Mouse (Mus musculus) fibroblast of lung, adult 2 months (primary cell): ENCODE data around the gene Hagh.

ENCODE experiments used
- DNase-seq: peaks from one replicate; pipeline ENCODE4 v3.0.0-alpha.2; 2011; ENCODE audit warnings: low read depth

The Hagh gene

DNA sequence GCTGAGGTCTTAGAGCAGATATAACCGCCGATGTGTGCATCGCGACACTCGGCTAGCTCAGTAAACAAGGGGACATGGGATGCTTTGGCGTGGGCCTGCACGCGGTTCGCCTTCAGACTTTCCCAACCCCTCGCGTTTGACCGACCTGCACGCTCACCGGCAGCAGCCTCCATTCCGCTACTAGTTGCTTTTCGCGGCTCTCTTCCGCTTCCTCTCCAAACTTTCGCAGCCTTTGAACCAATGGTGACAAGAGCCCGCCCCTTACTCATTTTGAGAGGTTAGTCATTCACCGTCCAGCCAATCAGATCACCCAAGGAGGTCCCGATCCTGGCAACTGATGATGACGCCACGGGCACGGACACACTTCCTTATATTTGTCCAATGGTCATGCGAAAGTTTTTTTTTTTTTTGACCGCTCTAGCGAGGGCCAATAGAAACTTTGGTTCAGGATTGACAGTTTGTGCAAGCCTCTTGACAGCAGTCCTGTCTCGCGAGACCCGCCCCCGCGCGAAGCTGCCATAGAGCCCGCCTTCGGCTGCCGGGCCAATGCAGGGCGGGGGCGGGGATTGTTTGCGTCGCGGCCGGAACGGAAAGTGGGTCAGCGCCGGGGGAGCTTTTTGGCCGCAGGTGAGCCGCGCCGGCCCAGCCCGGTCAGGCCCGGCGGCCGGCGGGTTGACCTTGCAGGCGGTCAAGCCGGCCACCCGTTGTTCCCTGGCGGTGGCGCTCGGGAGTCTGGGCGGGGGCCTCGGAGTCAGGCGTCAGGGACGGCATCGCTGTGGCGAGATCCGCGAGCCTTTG, 46.4 kb downstream of the Hagh start, which contains the start of the genes Nubp2 and Spsb3:
Nubp2 (minus strand) TSS at position 216 of the 798 bp plus-strand sequence.
Spsb3 (plus strand) TSS at position 510 of the 798 bp plus-strand sequence.
- peak; percentile 99 for DNase-seq

DNA sequence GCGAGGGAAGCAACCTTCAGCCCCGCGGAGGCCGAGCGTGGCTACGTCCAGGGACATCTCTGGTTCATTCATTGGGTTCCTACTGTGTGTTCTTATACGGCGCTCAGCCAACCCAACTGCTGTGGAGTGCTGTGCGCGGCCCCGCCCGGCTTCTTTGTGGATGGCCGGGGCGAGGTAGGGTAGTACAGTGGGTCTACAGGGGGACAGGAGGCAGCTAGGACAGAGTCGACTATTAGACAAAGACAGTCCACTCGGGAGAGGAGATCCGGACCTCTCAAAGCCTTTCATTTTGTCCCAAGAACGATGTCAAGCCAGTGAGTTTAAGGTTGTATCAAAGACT, 47.0 kb downstream of the Hagh start:
- no peak for DNase-seq

DNA sequence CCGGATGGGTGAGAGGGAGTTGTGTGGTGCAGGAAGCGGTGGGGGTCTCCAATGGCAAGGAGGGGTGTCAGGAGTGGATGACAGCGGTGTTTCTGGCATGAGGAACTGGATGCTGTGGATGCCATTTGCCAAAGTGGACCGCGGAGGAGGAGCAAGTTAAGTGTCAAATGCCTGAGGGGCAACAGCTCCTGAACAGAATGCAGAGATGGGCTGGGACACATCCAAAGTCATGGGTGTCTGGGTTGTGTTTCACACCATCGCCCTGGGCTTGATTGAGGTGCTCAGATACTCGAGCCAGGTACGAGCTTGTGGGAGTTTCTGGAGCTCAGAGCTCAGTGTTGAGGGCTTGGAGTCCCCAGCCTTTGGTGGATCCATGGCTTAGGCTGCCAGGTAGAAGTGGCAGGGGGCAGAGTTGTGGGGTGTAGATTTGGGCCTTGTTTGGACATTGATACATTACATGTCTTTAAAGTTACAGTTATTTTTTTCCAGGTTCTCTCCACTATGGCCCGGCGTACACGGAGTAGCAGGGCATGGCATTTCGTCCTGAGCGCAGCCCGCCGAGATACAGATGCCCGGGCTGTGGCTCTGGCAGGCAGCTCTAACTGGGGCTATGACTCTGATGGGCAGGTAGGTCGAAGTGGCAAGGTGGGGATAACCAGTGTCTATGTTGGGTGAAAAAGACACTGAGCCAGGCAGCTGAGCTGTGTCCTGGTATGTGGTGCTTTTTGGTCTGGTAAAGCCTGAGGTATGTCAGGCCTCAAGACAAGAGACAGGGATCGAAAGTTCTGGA, 47.5 kb downstream of the Hagh start:
- DNase-seq = no peak

DNA sequence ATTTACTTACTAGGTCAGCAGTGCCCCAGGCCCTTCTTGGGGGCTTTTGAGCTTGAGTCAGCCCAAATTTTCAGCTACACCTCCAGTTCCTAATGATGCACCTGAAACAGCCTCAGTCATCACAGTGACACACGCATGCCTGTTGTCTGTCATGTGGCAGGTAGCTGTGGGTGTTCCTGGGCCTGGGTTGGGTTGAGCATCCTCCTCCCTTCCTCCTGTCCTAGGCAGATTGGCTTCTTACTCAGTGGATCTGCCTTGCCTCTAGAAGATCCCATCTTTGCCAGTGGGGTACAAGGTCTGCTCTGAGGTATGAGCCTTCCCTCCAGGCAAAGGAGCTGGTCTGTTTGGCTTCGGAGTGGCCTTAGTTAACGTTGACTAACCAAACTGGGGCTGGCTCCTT, 48.9 kb downstream of the Hagh start:
- DNase-seq = no peak

DNA sequence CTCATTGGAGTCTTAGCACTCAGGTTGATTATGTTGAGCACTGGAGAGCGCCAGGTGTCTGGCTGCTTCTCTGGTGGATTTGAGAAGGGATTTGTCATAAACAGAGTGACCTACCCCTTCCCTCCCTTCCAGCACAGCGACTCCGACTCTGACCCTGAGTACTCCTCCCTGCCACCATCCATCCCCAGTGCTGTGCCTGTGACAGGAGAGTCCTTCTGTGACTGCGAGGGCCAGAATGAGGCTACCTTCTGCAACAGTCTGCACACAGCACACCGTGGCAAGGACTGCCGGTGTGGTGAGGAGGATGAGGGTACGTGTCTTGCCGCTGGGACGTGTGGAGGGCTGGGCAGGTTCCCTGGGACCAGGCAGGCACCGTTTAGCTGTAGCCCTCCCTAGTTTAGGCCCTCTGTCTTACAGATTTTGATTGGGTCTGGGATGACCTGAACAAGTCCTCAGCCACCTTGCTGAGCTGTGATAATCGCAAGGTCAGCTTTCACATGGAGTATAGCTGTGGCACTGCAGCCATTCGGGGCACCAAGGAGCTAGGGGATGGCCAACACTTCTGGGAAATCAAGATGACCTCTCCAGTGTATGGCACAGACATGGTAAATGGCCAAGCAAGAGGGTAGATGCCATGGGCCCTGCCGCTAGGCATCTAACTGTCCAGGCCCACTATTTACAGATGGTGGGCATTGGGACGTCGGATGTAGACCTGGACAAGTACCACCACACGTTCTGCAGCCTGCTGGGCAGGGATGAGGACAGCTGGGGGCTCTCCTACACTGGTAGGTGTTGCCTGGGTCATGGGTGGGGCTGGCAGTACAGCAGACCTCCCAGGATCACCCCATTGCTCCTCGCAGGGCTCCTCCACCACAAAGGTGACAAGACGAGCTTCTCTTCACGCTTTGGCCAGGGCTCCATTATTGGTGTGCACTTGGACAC, 50.5 kb downstream of the Hagh start:
- no peak for DNase-seq

DNA sequence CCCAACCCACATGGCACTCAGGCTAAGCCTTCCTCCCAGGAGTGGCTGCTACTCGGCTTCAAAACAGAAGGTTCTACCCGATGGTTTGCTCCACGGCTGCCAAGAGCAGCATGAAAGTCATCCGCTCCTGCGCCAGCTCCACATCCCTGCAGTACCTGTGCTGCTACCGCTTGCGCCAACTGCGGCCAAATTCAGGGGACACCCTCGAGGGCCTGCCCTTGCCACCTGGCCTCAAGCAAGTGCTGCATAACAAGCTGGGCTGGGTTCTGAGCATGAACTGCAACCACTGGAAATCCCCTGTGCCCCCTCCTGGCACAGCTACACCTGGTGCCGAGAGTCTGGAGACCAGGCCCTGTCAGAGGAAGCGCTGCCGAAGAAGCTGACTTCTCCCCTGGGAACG, 51.4 kb downstream of the Hagh start:
- no peak for DNase-seq

DNA sequence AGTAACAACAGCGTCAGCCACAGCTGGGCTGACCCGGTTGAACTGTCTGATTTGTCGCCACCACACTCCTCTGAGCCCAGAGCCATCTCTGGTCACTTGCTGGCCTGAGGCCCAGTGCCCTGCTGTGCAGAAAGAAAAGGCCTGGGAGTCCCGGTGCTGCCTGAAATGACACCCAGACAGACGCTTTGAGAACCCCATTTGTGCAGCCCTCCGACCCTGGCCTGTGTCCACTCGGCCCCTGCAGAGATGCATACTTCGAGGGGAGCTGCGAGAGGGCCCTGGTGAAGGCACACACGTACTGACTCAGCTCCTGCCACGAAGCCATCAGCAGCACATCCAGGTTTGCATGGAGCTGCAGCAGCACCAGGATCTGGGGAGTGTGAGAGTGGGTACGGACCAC, 52.8 kb downstream of the Hagh start:
- no peak for DNase-seq

DNA sequence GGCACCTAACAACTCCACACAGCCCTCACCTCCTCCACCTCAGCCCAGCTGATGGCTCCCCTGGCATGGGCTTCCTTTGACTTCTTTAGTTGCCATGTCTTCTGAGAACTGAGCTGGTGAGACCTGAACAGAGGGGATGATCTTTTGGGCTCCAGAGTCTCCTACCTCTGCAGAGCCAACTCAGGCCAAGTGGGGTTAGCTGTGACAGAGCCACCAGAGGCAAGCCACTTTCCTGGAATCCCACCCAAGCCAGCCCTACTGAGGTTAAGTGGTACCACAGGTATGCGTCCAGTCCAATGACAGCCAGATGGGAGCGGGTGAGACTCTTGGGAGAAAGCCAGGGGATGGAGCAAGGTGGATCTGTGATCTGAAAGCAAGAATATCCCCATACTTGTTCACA, 53.3 kb downstream of the Hagh start:
- DNase-seq = no peak

DNA sequence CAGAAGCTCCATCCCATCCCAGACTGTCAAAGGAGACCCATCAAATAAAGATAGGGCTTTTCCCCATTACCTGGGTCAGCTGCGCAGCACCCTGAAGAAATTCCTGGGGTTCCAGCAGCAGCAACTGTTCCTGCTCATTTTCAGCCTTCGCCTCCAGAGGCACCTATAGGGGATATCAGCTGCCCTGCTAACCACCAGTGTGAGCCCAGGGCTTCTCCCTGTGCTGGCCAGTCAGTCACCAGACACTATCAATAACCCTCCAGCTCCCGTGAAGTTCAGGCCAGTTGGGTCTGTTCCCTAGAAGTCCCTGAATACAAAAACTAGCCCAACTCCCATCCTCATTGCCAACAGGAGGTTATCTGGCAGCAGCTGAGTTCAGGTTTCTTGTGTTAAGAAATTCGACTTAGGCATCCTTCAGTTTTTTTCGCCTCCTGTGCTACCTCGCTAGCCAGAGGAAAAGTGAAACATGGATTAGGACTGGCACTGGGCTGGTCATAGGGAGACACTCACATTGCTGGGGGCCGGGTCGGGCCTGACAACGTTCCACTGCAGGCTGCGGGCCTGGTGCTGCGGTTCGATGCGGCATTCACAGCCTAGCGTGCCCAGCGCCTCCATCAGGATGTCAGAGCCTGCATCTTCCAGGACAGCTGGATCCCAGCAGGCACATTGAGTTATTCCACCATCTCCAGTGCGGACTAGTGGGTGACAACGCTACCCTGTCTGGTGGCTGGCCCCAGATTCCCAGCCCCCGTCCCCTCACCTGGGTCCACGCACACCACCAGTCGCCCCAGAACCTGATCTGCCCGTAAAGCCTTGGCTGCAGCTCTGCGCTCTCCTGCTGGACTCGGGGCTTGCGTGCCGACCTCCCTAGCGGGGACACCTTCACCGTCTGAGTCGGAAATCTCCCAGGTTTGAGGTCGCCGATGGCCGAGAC, 54.4 kb downstream of the Hagh start:
- DNase-seq = no peak

DNA sequence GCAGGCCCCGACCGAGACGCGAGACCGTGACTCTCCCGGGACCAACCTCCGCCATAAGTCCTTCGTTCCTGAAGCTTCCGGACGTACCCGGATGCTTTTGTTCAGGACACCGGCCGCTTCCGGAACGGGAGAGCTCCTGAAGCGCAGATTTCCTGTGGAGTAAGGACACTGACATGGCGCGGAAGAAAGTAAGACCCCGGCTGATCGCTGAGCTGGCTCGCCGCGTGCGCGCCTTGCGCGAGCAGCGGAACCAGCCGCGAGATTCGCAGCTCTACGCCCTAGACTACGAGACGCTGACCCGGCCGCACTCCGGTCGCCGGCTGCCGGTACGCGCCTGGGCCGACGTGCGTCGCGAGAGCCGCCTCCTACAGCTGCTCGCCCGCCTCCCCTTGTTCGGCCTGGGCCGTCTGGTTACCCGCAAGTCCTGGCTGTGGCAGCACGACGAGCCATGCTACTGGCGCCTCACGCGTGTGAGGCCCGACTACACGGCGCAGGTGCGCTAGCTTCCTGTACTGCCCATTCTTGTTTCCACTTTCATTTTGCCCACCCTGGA, 55.1 kb downstream of the Hagh start, which contains the start of the genes Eme2 and Mrps34:
Eme2 (minus strand) TSS at position 93 of the 553 bp plus-strand sequence.
Mrps34 (plus strand) TSS at position 122 of the 553 bp plus-strand sequence.
- peak; percentile 60 for DNase-seq

DNA sequence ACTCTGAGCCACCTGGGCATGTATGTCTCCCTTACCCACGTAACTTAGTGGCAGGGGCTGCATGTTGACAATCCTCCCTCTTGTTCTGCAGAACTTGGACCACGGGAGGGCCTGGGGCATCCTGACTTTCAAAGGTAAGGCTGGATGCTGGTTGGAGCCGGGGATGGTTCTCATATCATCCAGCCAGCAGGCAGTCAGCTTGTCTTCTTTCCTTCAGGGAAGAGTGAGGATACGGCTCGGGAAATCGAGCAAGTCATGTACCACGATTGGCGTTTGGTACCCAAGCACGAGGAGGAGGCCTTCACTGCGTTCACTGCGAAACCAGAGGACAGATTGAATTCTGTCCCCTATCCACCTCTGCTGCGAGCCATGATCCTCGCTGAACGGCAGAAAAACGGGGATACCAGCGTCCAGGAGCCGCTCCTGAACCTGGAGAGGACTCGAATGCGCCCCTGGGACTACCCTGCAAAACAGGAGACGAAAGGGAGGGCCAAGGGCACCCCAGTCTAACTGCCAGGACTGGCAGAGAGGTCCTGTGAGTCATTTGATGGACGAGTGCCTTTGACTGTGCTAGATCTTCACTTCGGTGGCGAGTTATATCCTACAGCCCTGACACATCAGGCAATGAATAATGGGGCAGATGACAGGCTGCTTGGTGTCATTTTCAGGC, 55.8 kb downstream of the Hagh start:
- no peak for DNase-seq

DNA sequence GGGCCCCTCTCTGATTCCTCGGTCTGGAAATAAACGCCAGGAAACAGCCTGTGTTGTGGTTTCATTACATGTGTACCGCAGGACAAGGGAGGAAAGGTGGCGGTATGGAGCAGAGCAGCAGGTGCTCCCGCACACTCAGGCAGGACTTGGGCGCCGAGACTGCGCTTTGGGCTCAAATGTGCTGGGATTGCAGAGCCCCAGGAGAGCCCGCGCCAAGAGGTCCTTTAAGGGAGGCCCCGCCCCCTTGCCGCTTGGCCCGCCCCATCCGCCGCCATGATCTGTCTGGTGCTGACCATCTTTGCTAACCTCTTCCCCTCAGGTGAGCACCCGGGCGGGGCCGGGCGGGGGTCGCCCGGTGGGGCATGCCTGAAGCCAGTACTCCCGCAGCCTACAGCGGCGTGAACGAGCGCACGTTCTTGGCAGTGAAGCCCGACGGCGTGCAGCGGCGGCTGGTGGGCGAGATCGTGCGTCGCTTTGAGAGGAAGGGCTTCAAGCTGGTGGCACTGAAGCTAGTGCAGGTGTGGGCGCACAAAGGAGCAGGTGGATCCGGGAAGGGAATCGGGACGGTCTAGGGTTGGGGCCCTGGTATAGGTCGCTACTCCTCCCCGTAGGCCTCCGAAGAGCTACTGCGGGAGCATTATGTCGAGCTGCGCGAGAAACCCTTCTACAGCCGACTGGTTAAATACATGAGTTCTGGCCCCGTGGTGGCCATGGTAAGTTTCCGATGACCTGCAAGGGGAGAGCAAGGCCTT, 56.5 kb downstream of the Hagh start, which contains the start of gene Nme3:
Nme3 (plus strand) TSS at position 260 of the 752 bp plus-strand sequence.
- DNase-seq = no peak

DNA sequence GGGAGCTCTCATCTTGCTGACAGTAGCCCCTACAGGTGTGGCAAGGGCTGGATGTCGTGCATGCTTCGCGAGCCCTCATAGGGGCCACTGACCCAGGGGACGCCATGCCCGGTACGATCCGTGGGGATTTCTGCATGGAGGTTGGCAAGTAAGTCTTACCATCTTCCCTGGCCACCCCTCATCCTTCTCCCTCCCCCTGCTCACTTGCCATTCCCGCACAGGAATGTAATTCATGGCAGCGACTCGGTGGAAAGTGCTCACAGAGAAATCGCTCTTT, 57.0 kb downstream of the Hagh start:
- no peak for DNase-seq

DNA sequence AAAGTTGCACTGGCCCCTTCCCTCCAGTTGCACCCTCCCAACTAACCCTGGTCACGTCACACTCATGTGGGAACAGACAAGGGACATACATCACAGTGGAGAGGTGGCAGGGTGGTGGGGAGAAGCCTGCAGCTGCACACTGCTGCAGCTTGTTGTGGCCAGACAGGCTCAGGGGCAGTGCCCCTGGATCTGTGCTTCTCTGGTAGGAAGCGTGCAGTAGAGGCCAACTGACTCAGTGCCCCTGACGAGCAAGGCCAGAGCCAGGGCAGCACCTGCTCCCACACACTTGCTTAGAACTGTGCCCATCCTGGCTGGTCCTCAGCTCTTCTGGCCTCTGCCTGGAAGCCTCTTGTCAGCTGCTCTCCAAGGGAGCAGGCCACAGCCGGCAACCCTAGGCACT, 57.7 kb downstream of the Hagh start:
- DNase-seq = no peak

DNA sequence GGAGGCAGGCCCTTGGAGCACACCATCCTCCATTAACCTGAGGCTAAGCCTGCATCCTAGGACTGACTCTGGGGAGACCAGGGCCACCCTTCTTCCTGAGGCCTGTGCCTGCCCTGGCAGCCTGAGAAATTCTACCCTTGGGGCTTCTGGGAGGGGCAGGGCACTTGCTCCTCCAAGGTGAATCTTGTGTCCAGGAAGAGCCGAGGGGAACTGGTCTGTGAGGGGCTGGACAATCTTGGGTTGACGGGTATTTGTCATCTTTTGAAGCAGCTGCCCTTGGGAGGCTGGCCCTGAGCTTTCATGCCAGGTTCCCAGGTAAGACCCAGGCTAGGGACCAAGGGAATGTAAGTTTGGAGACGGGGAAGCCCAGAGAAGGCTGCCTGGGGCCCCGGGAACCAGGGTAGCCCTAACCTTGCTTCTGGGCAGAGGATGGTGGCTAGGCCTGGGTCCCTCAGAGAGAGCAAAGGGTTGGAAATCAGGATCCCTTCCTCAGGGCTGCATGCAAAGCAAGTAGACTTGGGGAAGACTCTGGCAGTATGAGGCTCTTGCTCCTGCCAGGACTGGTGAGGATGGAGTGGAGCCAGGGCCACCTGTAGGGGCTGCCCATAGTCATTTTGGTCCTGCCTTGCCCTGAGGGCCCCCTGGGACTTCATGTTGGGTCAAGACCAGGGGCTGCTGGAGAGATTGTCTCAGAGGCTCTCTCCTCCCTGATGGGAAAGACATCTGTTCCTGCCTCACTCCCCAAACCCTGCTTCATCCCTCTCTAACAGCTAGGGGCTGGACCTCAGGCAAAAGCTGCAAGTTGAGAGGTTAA, 58.3 kb downstream of the Hagh start:
- DNase-seq = no peak

DNA sequence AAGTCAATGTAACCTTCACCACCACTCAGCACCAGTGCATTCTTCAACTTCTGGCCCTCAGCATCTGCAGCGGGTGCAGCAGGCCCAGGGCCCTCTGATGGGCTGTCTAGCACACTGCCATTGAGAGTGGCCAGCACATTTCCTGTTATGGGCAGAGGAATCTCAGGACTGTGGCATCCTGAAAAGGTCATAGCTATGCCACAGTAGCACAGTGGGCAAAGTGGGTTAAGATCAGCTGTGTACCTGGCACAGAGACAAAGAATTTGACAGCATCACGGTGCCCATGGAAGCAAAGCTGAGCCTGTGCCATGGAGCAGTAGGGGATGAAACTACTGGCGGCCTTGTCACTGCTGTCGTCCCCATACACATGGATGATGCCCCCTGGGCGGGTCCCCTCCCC, 59.2 kb downstream of the Hagh start:
- no peak for DNase-seq

DNA sequence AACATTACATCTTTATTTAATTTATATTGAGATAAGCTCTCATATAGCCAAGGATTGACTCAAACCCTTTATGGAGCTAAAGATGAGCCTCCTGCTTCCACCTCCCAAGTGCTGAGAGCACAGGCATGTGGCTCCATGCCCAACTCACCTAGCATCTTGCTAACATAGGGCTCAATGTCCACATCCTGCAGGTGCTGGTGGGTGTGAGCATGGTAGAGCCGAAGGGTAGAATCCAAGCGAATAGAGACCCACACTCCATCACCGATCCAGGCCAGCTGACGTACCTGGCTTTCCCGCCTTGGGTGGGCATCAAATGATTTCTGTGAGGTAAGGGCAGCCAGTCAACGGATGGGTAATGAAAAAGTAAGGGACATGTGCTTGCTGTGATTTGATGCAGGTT, 60.1 kb downstream of the Hagh start:
- no peak for DNase-seq

DNA sequence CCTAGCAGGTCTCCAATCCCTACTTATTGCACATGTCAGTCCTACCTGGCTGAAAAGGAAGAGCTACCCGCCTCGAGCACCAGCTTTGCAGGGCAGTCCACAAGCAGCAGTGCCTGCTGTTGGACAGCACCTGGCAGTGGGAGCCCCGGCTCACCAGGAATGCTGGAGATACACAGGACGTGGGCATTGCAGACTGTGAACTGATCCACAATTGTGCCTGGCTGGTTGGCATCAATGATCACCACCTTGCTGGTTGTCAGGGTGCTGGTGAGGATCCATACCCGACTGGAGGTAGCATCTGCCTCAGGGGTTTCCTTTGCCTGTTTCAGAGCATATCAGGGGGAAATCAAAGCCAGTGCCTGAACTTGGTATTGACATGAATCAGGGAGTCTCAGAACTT, 62.2 kb downstream of the Hagh start:
- DNase-seq = no peak
